Mouse (Mus musculus) E14TG2a.4 (cell line): ENCODE measurements around the gene Sh3bgrl3.

Experiments
- H3K27me3 ChIP-seq: 2 replicates; pipeline ENCODE4 v1.6.1; 2014; ENCODE audit warnings: low read length, control low read depth; ENCODE audit not compliant: insufficient read depth
- H3K36me3 ChIP-seq: 2 replicates; pipeline ENCODE4 v1.6.1; 2014; ENCODE audit warnings: low read length, control low read depth; ENCODE audit not compliant: insufficient read depth
- H3K4me1 ChIP-seq: replicated peaks from 2 replicates; pipeline ENCODE4 v1.6.1; 2014; ENCODE audit warnings: low read depth, low read length, control low read depth
- H3K4me3 ChIP-seq: replicated peaks from 2 replicates; pipeline ENCODE4 v1.5.1; 2014; ENCODE audit warnings: mild to moderate bottlenecking, low read length
- H3K9me3 ChIP-seq: 2 replicates; pipeline ENCODE4 v1.6.1; 2014; ENCODE audit warnings: low read length, control low read depth
- CTCF ChIP-seq: conservative IDR thresholded peaks from 2 replicates; pipeline ENCODE4 v1.5.1; 2014; ENCODE audit warnings: low read length
- NANOG ChIP-seq: IDR thresholded peaks from 2 replicates; pipeline ENCODE4 v1.6.1; 2014; ENCODE audit warnings: borderline replicate concordance, low read length, mixed read lengths
- POU5F1 ChIP-seq: IDR thresholded peaks from 2 replicates; pipeline ENCODE4 v1.6.1; 2014; ENCODE audit warnings: low read length, borderline replicate concordance

Gene Sh3bgrl3

GRCm38 (mm10) chr4:134110653-134111052, 17.9 kb downstream of the Sh3bgrl3 start:
- H3K27me3 ChIP-seq: no peaks in the 10 kb centered on the region
- H3K4me1 ChIP-seq: peaks cover 94% of the 10 kb centered on the region
- TF ChIP-seq NANOG (no peak), CTCF (no peak)
- no peak overlapping the region for H3K4me3 ChIP-seq
- H3K36me3 ChIP-seq: peaks cover 9% of the 10 kb centered on the region
- no peaks in the 10 kb centered on the region for H3K9me3 ChIP-seq

DNA sequence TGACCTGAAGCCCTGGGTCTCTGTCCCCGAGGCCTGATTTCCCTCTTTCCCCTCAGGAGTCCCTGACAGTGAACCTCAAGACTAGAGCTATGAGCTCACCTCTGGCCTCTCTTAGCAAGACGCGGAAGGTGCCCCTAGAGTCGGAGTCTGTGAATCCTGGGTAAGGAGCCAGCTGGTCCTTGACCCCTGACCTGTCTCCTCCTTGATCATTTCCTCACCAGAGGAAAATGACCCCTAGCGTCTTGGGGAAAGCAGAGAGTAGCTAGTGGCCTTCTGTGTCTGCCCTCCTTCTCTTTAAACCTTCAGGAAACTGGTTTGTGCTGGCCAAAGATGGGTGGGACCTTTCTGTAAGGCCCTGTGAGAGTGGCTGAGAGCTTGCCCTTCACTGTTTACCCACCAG, 20.4 kb downstream of the Sh3bgrl3 start:
- peaks cover 79% of the 10 kb centered on the region for H3K4me1 ChIP-seq
- H3K36me3 ChIP-seq: peaks cover 9% of the 10 kb centered on the region
- TF ChIP-seq NANOG: no peak
- no peak for TF ChIP-seq POU5F1
- TF ChIP-seq CTCF: no peak
- H3K9me3 ChIP-seq: no peaks in the 10 kb centered on the region
- H3K27me3 ChIP-seq: no peaks in the 10 kb centered on the region
- peak overlapping the region; percentile 30; the same call in 1 of the 2 replicates for H3K4me3 ChIP-seq

DNA sequence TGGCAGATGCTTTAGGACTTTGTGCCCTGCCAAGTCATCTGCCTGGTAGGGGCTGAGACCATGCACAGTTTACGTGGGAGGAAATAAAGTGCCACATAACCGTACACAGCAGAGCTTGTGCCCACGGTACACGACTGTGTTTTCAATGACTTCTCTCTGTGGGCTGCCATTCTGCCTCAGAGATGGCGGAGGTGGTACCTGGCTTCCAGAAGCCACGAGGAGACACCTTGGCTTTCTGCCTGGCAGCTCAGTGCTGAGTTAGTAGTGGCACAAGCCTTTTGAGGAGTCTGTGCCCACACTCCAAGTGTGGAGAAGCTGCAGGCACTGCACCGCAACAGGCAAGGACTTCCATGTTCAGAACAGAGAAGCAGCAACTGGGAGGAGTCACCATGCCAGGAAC, 20.9 kb downstream of the Sh3bgrl3 start:
- H3K36me3 ChIP-seq: peaks cover 9% of the 10 kb centered on the region
- peak overlapping the region; percentile 30; the same call in 1 of the 2 replicates for H3K4me3 ChIP-seq
- peaks cover 79% of the 10 kb centered on the region for H3K4me1 ChIP-seq
- H3K27me3 ChIP-seq: no peaks in the 10 kb centered on the region
- no peaks in the 10 kb centered on the region for H3K9me3 ChIP-seq
- no peak for TF ChIP-seq POU5F1
- no peak for TF ChIP-seq CTCF
- TF ChIP-seq NANOG: no peak

- Histone ChIP-seq H3K36me3 (peaks cover 9% of the 10 kb centered on the region), H3K9me3 (no peaks in the 10 kb centered on the region), H3K4me1 (peaks cover 64% of the 10 kb centered on the region), H3K27me3 (no peaks in the 10 kb centered on the region), H3K4me3 (no peak overlapping the region)
- TF ChIP-seq POU5F1 (no peak), NANOG (no peak), CTCF (no peak)
Observed at GRCm38 (mm10) chr4:134106105-134106504, 22.5 kb downstream of the Sh3bgrl3 start.

DNA sequence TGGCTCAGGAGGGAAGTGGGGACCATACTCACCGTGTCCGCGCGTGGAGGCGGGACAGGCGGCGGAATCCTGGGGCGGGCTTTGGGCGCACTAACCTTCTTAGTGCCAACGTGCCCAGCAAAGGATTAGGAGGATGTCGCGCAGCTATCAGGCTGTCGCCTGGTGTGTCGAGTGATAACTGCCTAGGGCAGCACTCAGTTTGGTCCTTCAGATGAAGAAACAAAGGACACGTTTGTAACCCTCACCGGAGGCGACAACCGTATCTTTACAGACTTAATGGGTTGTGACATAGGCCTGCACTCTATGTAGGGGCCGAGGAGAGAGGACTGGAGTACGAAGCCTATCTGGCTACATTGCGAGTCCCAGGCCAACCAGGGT, 25.9 kb downstream of the Sh3bgrl3 start:
- TF ChIP-seq POU5F1 (no peak), NANOG (no peak), CTCF (no peak)
- no peaks in the 10 kb centered on the region for H3K27me3 ChIP-seq
- H3K36me3 ChIP-seq: no peaks in the 10 kb centered on the region
- peak overlapping the region; percentile 94 for H3K4me3 ChIP-seq
- no peaks in the 10 kb centered on the region for H3K9me3 ChIP-seq
- peaks cover 40% of the 10 kb centered on the region for H3K4me1 ChIP-seq

- Histone ChIP-seq H3K27me3 (no peaks in the 10 kb centered on the region), H3K36me3 (no peaks in the 10 kb centered on the region), H3K4me3 (peak within 1 kb of the TSS; percentile 94), H3K4me1 (peaks cover 34% of the 10 kb centered on the region), H3K9me3 (no peaks in the 10 kb centered on the region)
- no peak for TF ChIP-seq NANOG
- TF ChIP-seq CTCF: no peak
- TF ChIP-seq POU5F1: no peak
Observed at GRCm38 (mm10) chr4:134101979-134102741, 26.4 kb downstream of the Sh3bgrl3 start, which contains the start of gene Ubxn11. Gene Ubxn11 (plus strand): TSS chr4:134102570.

DNA sequence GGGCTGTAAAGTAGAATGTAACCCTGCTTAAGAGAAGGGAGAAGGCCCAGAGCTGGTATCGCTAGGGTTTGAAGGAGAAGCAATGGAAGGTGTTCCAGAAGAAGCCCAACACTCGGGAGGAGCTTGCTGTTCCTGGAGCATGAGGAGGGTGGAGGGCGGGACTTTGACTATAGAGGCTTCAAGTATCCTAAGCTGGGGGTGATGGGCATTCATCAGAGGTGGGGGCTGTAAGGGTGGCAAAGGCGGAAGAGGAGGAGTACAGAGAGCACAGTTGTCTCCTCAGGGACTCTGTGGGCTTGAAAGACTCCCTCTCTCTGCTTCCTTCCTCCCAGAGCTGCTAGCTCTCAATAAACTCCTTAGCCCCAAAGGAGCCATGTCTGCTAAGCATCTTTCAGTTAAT, 28.3 kb downstream of the Sh3bgrl3 start:
- no peaks in the 10 kb centered on the region for H3K36me3 ChIP-seq
- TF ChIP-seq NANOG: no peak
- TF ChIP-seq CTCF: no peak
- TF ChIP-seq POU5F1: no peak
- H3K27me3 ChIP-seq: no peaks in the 10 kb centered on the region
- H3K4me3 ChIP-seq: no peak overlapping the region
- H3K9me3 ChIP-seq: no peaks in the 10 kb centered on the region
- H3K4me1 ChIP-seq: peaks cover 24% of the 10 kb centered on the region

DNA sequence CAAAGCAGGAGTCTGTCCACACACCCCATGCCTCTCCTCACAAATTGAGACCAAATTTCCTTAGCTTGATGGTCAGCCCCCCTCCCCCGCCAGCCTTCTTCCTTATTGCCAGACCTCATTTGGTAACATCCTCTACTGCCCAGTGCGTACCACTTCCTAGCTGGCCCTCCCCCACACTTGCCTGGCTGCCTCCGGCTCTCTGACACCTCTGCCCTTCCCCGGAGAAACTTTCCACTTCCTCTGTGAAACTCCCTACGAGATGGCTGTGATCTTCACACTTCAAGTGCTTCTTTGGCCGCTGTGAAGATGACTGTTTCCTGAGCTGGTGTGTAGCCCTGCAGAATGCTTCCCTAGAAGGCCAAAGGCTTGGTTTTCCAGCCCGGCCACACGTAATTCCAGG, 30.0 kb downstream of the Sh3bgrl3 start:
- TF ChIP-seq POU5F1 (no peak), NANOG (no peak), CTCF (no peak)
- peaks cover 7% of the 10 kb centered on the region for H3K36me3 ChIP-seq
- no peaks in the 10 kb centered on the region for H3K9me3 ChIP-seq
- no peaks in the 10 kb centered on the region for H3K27me3 ChIP-seq
- H3K4me1 ChIP-seq: peaks cover 23% of the 10 kb centered on the region
- no peak overlapping the region for H3K4me3 ChIP-seq

- no peak for TF ChIP-seq POU5F1
- no peak for TF ChIP-seq NANOG
- no peak for TF ChIP-seq CTCF
- H3K4me1 ChIP-seq: peaks cover 26% of the 10 kb centered on the region
- H3K4me3 ChIP-seq: no peak overlapping the region
- H3K27me3 ChIP-seq: no peaks in the 10 kb centered on the region
- H3K36me3 ChIP-seq: peaks cover 21% of the 10 kb centered on the region
- no peaks in the 10 kb centered on the region for H3K9me3 ChIP-seq
Observed at GRCm38 (mm10) chr4:134097015-134097608, 31.5 kb downstream of the Sh3bgrl3 start.
